Mouse (Mus musculus) hindbrain, embryonic 11.5 days (tissue): ENCODE measurements at regions not wholly inside any gene's neighbourhood (a gene's known extent, or its start where the extent isn't known, plus 50 kb on each side); places are given as distances from the start of the nearest gene placed in this dataset.
"Not testable (repeated sequence)": the region's sequence is repeated elsewhere in the genome, so short reads cannot be mapped to it uniquely, and the experiment has no call there.

ENCODE experiments used
- ATAC-seq: fragments of 200-750 bp; cut with Nextera tagmentation; 2 replicates; pipeline ENCODE4 v1.8.0; 2017; ENCODE audit warnings: mild to moderate bottlenecking, moderate TSS enrichment, moderate library complexity; ENCODE audit not compliant: low FRiP score
- DNase-seq: peaks from one replicate; pipeline ENCODE4 v3.0.0-alpha.2; 2015; ENCODE audit warnings: low spot score
- H3K27ac ChIP-seq: fragments of 300-500 bp; sonication (generic); 2 replicates; pipeline ENCODE4 v1.5.1; 2014; ENCODE audit warnings: mild to moderate bottlenecking, low read depth, low read length
- H3K27me3 ChIP-seq: fragments of 300-500 bp; sonication (generic); 2 replicates; pipeline ENCODE4 v1.6.1; 2014; ENCODE audit warnings: mild to moderate bottlenecking, low read length, moderate library complexity, mixed read lengths; ENCODE audit not compliant: control insufficient read depth, insufficient read depth
- H3K36me3 ChIP-seq: fragments of 300-500 bp; sonication (generic); 2 replicates; pipeline ENCODE4 v1.6.1; 2014; ENCODE audit warnings: mild to moderate bottlenecking, low read length, moderate library complexity, mixed read lengths; ENCODE audit not compliant: control insufficient read depth, insufficient read depth
- H3K4me1 ChIP-seq: fragments of 300-500 bp; sonication (generic); replicated peaks from 2 replicates; pipeline ENCODE4 v1.6.1; 2014; ENCODE audit warnings: low read length, mixed read lengths; ENCODE audit not compliant: control insufficient read depth, insufficient read depth
- H3K4me2 ChIP-seq: fragments of 300-500 bp; sonication (generic); replicated peaks from 2 replicates; pipeline ENCODE4 v1.6.1; 2014; ENCODE audit warnings: mild to moderate bottlenecking, low read depth, low read length
- H3K4me3 ChIP-seq: fragments of 300-500 bp; sonication (generic); 2 replicates; pipeline ENCODE4 v1.5.1; 2014; ENCODE audit warnings: low read depth, low read length
- H3K9ac ChIP-seq: fragments of 300-500 bp; sonication (generic); 2 replicates; pipeline ENCODE4 v1.6.1; 2014; ENCODE audit warnings: low read depth, low read length
- H3K9me3 ChIP-seq: fragments of 300-500 bp; sonication (generic); 2 replicates; pipeline ENCODE4 v1.6.1; 2016; ENCODE audit warnings: low read length; ENCODE audit not compliant: control insufficient read depth
- WGBS: fragments of 180-500 bp; shearing (Covaris S2); extraction: QIAGEN DNeasy Blood & Tissue Kit; methylation state at CpG from one replicate; pipeline ENCODE4 v1.1.7; 2014; 5-methylcytosine and 5-hydroxymethylcytosine counted together

- not testable (repeated sequence) for H3K4me3 ChIP-seq, ATAC-seq, H3K27me3 ChIP-seq, H3K36me3 ChIP-seq, DNase-seq, H3K9me3 ChIP-seq, H3K4me2 ChIP-seq, H3K9ac ChIP-seq, H3K4me1 ChIP-seq, H3K27ac ChIP-seq
Observed at GRCm38 (mm10) chr7:93254287-93254686, 174.6 kb downstream of the Fam181b start.

- no peaks in the 10 kb centered on the region for H3K4me1 ChIP-seq
- no peaks in the 10 kb centered on the region for H3K36me3 ChIP-seq
- no peak overlapping the region for H3K4me2 ChIP-seq
- no peak overlapping the region for H3K4me3 ChIP-seq
- 86% methylated on average over 3 of the region's 3 CpGs for WGBS
- DNase-seq (no peak), ATAC-seq (no peak)
- H3K9ac ChIP-seq: no peak overlapping the region
- no peaks in the 10 kb centered on the region for H3K9me3 ChIP-seq
- no peak overlapping the region for H3K27ac ChIP-seq
- H3K27me3 ChIP-seq: no peaks in the 10 kb centered on the region
Observed at GRCm38 (mm10) chr7:93285748-93286147, 206.1 kb downstream of the Fam181b start.

GRCm38 (mm10) chr7:93291457-93291856 lies 211.8 kb downstream of the Fam181b start:
- no peak for ATAC-seq
- 80% methylated on average over 3 of the region's 3 CpGs for WGBS
- H3K9ac ChIP-seq: no peak overlapping the region
- no peak overlapping the region for H3K4me3 ChIP-seq
- H3K4me2 ChIP-seq: no peak overlapping the region
- no peaks in the 10 kb centered on the region for H3K9me3 ChIP-seq
- no peak for DNase-seq
- H3K27me3 ChIP-seq: no peaks in the 10 kb centered on the region
- H3K4me1 ChIP-seq: no peaks in the 10 kb centered on the region
- H3K36me3 ChIP-seq: no peaks in the 10 kb centered on the region
- H3K27ac ChIP-seq: no peak overlapping the region

- no peaks in the 10 kb centered on the region for H3K4me1 ChIP-seq
- no peak overlapping the region for H3K9ac ChIP-seq
- H3K4me2 ChIP-seq: no peak overlapping the region
- no peaks in the 10 kb centered on the region for H3K9me3 ChIP-seq
- no peaks in the 10 kb centered on the region for H3K27me3 ChIP-seq
- no peak overlapping the region for H3K4me3 ChIP-seq
- WGBS: 71% methylated on average over 3 of the region's 3 CpGs
- H3K27ac ChIP-seq: no peak overlapping the region
- no peak for ATAC-seq
- no peak for DNase-seq
- H3K36me3 ChIP-seq: no peaks in the 10 kb centered on the region
Observed at GRCm38 (mm10) chr7:93291945-93292696, 212.5 kb downstream of the Fam181b start.

GRCm38 (mm10) chr7:93312731-93313130 lies 233.1 kb downstream of the Fam181b start:
- WGBS: 56% methylated on average over 1 of the region's 1 CpGs
- no peak for ATAC-seq

GRCm38 (mm10) chr7:93331351-93331750 lies 251.7 kb downstream of the Fam181b start:
- H3K9ac ChIP-seq: no peak overlapping the region
- no peak overlapping the region for H3K4me3 ChIP-seq
- no peak for ATAC-seq
- DNase-seq: no peak
- H3K4me2 ChIP-seq: no peak overlapping the region
- H3K27ac ChIP-seq: no peak overlapping the region
- WGBS: 88% methylated on average over 1 of the region's 1 CpGs
- H3K27me3 ChIP-seq: no peaks in the 10 kb centered on the region
- no peaks in the 10 kb centered on the region for H3K4me1 ChIP-seq
- no peaks in the 10 kb centered on the region for H3K9me3 ChIP-seq
- no peaks in the 10 kb centered on the region for H3K36me3 ChIP-seq

More at GRCm38 (mm10) chr7:93312731-93313130, 233.1 kb downstream of the Fam181b start:
- Histone ChIP-seq H3K36me3 (no peaks in the 10 kb centered on the region), H3K9me3 (no peaks in the 10 kb centered on the region), H3K4me3 (no peak overlapping the region), H3K9ac (no peak overlapping the region), H3K27me3 (no peaks in the 10 kb centered on the region), H3K27ac (no peak overlapping the region), H3K4me1 (no peaks in the 10 kb centered on the region), H3K4me2 (no peak overlapping the region)
- DNase-seq: no peak

- H3K36me3 ChIP-seq: no peaks in the 10 kb centered on the region
- H3K27ac ChIP-seq: no peak overlapping the region
- no peaks in the 10 kb centered on the region for H3K4me1 ChIP-seq
- no peak for ATAC-seq
- no peak for DNase-seq
- no peak overlapping the region for H3K4me2 ChIP-seq
- H3K9ac ChIP-seq: no peak overlapping the region
- H3K4me3 ChIP-seq: no peak overlapping the region
- no peaks in the 10 kb centered on the region for H3K27me3 ChIP-seq
- 80% methylated on average over 3 of the region's 3 CpGs for WGBS
- H3K9me3 ChIP-seq: no peaks in the 10 kb centered on the region
Observed at GRCm38 (mm10) chr7:93332203-93332602, 252.5 kb downstream of the Fam181b start.

- ATAC-seq: peak; percentile 69
- Histone ChIP-seq H3K36me3 (no peaks in the 10 kb centered on the region), H3K27me3 (no peaks in the 10 kb centered on the region), H3K9ac (no peak overlapping the region), H3K9me3 (no peaks in the 10 kb centered on the region), H3K4me3 (no peak overlapping the region), H3K27ac (no peak overlapping the region), H3K4me1 (no peaks in the 10 kb centered on the region), H3K4me2 (no peak overlapping the region)
- WGBS: 26% methylated on average over 1 of the region's 1 CpGs
- DNase-seq: peak; percentile 51
Observed at GRCm38 (mm10) chr7:93336420-93336819, 256.8 kb downstream of the Fam181b start.
